Mouse (Mus musculus): Measurements from ENCODE around the gene Klra9.
"Not testable (repeated sequence)": the region's sequence is repeated elsewhere in the genome, so short reads cannot be mapped to it uniquely, and the experiment has no call there.

Klra9 gene

DNA sequence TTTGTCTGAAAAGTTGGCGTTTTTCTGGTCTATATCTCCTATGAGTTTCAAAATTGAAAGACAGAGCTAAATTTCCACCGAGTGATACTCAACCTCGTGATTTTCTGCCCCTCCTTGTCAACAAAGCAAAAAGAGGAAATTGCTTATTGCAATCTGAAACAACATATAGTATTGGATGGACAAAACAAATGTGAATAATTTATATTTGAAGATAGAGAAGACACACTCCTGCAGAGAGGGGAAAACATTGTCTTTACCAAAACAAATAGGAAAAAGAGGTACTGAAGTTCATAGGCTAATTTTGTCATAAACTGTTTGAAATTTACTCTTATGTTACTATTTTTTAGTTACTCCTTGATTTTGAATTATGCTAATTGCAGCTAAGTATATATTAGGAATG, at the start of gene Klra9:
TSS of gene Klra9 (minus strand) at position 101 of the 400 bp plus-strand sequence.
- not testable (repeated sequence) for DNase-seq (ENCODE audit: low spot score)

DNA sequence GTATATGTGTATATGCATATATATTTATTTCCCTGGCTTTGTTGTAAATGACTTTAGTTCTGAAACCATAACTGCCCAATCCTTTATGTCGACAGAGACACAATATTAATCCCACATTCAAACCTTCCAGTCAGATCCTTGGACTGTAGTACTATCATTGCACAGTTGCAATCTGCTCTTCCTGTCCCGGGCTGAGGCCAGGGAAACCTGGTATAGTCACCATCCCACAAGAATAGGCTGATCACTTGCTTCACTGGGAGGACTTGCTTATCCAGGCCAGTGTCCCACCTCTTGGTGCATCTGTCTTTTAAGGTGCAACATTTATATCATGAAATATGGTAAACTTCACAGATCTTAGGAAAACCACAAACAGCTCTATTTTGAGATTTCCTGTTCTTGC, 44.6 kb upstream of the Klra9 start:
- DNase-seq (ENCODE audit: low spot score), result no peak

DNA sequence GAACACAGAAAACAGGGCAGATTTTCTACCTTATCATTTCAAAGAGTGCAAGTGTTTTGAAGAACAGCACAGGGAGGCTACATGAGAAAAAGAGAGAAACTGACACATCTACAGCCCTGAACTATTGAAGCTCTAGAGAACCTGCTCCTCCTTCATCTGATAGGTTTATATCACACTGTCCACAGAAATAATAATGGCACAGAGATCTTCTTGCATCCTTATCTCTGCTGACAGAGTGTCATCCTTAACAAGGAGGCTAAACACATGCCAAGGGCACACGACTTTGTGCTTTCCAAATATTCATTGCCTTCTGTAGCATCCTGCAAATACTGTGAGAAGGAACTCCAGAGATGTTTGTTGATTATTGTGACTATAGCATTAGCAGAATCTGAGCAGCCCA, 43.7 kb upstream of the Klra9 start:
- DNase-seq (ENCODE audit: low spot score), result no peak

DNA sequence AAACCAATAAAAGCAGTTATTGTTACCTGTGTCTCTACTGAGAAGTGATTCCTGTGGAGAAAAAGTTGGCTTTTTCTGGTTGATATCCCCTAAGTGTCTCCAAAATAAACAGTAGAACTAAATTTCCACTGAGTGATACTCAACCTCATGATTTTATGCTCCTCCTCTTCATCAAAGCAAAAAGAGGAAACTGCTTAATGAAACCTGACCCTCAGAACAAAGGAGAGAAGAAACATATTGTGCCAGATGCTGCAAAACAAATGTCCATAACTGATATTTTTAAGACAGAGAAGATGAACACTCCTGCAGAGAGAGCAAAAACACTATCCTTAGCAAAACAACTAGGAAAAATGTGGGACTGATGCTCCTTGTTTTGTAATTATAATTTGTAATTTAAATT, 40.3 kb upstream of the Klra9 start, which contains the start of gene Klra7:
TSS of gene Klra7 (minus strand) at position 101 of the 400 bp plus-strand sequence.
- no peak for DNase-seq (ENCODE audit: low spot score)

DNA sequence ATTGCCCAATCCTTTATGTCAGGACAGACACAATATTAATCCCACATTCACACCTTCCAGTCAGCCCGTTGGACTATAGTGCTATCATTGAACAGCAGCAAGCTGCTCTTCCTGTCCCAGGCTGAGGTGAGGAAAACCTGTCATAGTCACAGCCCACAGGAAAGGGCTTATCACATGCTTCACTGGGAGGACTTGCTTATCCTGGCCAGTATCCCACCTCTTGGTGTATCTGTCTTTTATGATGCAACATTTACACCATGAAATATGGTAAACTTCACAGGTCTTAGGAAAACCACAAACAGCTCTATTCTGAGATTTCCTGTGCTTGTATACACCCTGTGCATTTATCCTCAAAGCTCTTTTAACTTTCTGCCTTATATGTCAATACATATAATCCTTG, 4.5 kb upstream of the Klra9 start:
- not testable (repeated sequence) for DNase-seq (ENCODE audit: low spot score)

DNA sequence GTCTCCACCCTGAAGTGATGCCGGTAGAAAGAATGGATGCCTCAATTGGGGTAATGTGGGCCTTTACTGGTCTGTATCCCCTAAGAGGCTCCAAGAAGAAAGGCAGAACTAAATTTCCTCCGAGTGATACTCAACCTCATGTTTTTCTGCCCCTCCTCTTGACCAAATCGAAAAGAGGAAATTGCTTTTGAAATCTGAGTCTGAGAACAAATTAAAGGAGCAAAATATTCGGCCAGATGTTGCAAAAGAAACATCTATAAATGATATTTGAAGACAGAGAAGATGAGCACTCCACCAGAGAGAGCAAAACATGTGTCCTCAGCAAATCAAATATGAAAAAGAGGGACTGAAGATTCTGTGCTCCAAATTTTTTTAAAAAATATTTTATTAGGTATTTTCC, 63.1 kb downstream of the Klra9 start, which contains the start of gene Klra8:
TSS of gene Klra8 (minus strand) at position 101 of the 400 bp plus-strand sequence.
- not testable (repeated sequence) for DNase-seq (ENCODE audit: low spot score)
